Mouse (Mus musculus): ENCODE data around the gene Tfcp2. TPM values are rescaled to one million over a fixed set of nuclear protein-coding genes. Genes with fewer than 3 reads are reported as not detected.
"Not testable (repeated sequence)": the region's sequence is repeated elsewhere in the genome, so short reads cannot be mapped to it uniquely, and the experiment has no call there.

Gene Tfcp2
- polyA plus RNA-seq, 1 experiment from 2014 or later = 15.4 TPM

DNA sequence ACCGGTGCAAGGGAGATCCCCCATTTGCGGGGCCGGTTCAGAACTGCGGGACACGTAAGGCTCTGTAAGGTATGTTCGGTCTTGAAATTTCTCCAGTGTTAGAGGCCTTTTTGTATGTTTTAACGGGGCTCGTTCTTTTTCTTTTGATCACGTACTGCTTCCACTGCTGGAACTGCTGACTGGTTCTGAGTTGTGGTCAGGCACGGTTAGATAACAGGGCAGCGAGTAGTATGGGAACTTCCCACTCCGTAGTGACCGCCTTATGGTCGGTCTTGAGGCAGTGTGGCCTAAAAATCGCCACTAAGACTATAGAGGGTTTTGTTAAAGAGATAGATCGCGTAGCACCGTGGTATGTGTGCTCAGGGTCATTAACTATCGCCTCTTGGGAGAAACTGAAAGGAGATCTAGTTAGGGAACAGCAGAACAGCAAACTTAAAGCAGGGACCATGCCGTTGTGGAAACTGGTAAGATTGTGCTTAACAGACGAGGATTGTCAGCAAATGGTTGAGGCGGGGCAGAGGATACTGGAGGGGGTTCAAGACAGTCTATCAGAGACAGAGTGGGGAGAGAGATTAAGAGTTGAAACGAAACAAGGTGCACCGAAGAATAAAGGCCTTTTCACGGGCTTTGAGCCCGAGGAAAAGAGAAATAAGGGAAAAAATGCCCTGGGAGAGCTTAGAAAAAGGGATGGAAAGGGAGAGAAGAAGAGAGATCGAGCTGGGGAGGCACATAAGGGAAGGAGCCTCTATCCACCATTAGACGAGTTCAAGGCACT is 8.7 kb downstream of the Tfcp2 start:
- H3K9me3 ChIP-seq (replicated peaks; ENCODE audit: control insufficient read depth, low read length); H3K36me3 ChIP-seq (ENCODE audit: control insufficient read depth, insufficient read depth, low read length); H3K4me3 ChIP-seq (ENCODE audit: low read depth, low read length); H3K4me2 ChIP-seq; H3K27ac ChIP-seq (ENCODE audit: low read depth, low read length); ATAC-seq (replicated peaks; ENCODE audit: insufficient number of reproducible peaks, low FRiP score, low TSS enrichment); H3K27me3 ChIP-seq (ENCODE audit: control insufficient read depth, insufficient read depth, low read length); H3K9ac ChIP-seq (ENCODE audit: low read depth, low read length); H3K4me1 ChIP-seq (ENCODE audit: control insufficient read depth, insufficient read depth, low read length): not testable (repeated sequence)
- 94% methylated on average over 24 of the region's 28 CpGs for WGBS (ENCODE audit: insufficient replicate concordance)

DNA sequence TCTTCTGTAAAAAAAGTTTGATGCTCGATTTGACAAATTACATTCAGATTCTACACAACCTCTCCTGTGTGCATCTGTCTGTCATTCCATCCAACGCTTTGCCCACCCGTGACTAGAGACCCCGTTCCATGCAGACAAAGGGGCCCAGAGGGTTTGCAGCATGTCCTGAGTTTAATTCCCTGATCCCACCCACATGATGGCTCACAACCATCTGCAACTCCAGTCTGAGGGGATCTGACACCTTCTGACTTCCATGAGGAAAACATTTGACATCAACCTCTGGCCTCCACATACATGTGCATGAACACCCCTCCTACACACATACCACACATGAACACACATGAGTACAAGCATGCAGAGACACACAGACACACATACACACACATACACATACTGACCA is 10.4 kb downstream of the Tfcp2 start:
- Histone ChIP-seq H3K27me3 (ENCODE audit: control insufficient read depth, insufficient read depth, low read length) (no peaks in the 10 kb centered on the region), H3K4me1 (ENCODE audit: control insufficient read depth, insufficient read depth, low read length) (no peaks in the 10 kb centered on the region), H3K27ac (ENCODE audit: low read depth, low read length) (no peak overlapping the region), H3K9ac (ENCODE audit: low read depth, low read length) (no peak overlapping the region), H3K36me3 (ENCODE audit: control insufficient read depth, insufficient read depth, low read length) (no peaks in the 10 kb centered on the region), H3K4me3 (ENCODE audit: low read depth, low read length) (no peak overlapping the region), H3K9me3 (replicated peaks; ENCODE audit: control insufficient read depth, low read length) (0 out of 2 replicates have a peak, but pooled peaks cover 2% of the 10 kb centered on the region), H3K4me2 (no peak overlapping the region)
- 89% methylated on average over 4 of the region's 4 CpGs for WGBS (ENCODE audit: insufficient replicate concordance)
- ATAC-seq (replicated peaks; ENCODE audit: insufficient number of reproducible peaks, low FRiP score, low TSS enrichment) = no peak

DNA sequence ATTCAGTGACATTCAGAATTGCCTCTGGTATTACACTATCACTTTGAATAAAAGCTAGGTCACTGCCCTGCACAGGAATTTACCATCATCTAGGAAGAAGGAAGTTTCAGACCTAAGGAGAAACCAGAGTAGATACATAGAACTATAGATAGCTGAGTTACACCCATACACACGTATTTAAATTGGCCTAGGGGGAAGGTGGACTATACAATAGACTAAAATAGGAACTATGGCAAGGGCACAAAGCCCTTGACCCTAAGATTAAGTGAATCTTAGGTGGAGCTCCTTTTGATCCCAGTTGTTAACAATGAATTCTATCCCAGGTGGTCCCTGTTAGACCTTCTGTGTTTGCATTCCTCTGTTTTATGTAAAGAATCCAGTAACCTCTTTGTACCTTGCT is 10.8 kb downstream of the Tfcp2 start:
- H3K4me2 ChIP-seq; H3K27ac ChIP-seq (ENCODE audit: low read depth, low read length); H3K27me3 ChIP-seq (ENCODE audit: control insufficient read depth, insufficient read depth, low read length); ATAC-seq (replicated peaks; ENCODE audit: insufficient number of reproducible peaks, low FRiP score, low TSS enrichment); H3K4me3 ChIP-seq (ENCODE audit: low read depth, low read length); H3K36me3 ChIP-seq (ENCODE audit: control insufficient read depth, insufficient read depth, low read length); H3K9ac ChIP-seq (ENCODE audit: low read depth, low read length); H3K9me3 ChIP-seq (replicated peaks; ENCODE audit: control insufficient read depth, low read length); H3K4me1 ChIP-seq (ENCODE audit: control insufficient read depth, insufficient read depth, low read length): not testable (repeated sequence)
- WGBS (ENCODE audit: insufficient replicate concordance) = 50% methylated on average over 1 of the region's 1 CpGs

DNA sequence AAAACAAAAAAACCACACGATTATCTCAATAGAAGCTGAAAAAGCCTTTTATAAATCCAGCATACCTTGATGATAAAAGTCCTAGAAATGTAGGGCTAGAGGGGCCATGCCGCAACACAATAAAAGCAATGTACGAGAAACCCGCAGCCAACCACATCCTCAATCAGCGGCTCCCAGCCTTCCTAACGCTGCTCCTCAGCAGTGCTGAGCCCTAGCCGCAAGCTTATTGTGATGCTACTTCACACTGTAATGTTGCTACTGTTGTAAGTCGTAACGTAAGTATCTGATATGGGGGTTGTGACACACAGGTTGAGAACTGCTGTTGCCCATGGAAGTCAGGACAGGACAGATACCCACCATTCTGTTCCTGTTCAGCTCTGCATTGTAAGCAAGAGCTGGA is 12.4 kb downstream of the Tfcp2 start:
- Histone ChIP-seq H3K27me3 (ENCODE audit: control insufficient read depth, insufficient read depth, low read length) (no peaks in the 10 kb centered on the region), H3K36me3 (ENCODE audit: control insufficient read depth, insufficient read depth, low read length) (no peaks in the 10 kb centered on the region), H3K4me2 (no peak overlapping the region), H3K9me3 (replicated peaks; ENCODE audit: control insufficient read depth, low read length) (no peaks in the 10 kb centered on the region), H3K4me1 (ENCODE audit: control insufficient read depth, insufficient read depth, low read length) (no peaks in the 10 kb centered on the region), H3K4me3 (ENCODE audit: low read depth, low read length) (no peak overlapping the region), H3K9ac (ENCODE audit: low read depth, low read length) (no peak overlapping the region), H3K27ac (ENCODE audit: low read depth, low read length) (no peak overlapping the region)
- ATAC-seq (replicated peaks; ENCODE audit: insufficient number of reproducible peaks, low FRiP score, low TSS enrichment) = no peak
- WGBS (ENCODE audit: insufficient replicate concordance) = 89% methylated on average over 9 of the region's 9 CpGs

DNA sequence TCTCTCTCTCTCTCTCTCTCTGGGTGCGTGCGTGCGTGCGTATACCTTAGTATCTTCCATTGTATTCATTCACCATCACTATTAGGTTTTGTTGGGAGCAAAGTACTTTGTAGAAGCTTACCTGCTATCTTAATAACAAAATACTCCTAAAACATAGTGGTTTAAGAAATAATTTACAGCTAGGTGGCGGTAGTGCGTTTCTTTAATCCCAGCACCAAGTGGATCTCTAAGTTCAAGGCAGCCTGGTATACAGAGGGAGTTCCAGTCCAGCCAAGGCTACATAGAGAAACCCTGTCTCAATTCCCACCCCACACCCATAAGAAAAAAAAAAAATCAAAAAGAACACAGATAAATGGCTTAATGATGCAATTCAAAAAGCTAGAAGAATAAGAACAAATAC is 13.9 kb downstream of the Tfcp2 start:
- no peak overlapping the region for H3K4me3 ChIP-seq (ENCODE audit: low read depth, low read length)
- H3K36me3 ChIP-seq (ENCODE audit: control insufficient read depth, insufficient read depth, low read length) = no peaks in the 10 kb centered on the region
- no peaks in the 10 kb centered on the region for H3K9me3 ChIP-seq (replicated peaks; ENCODE audit: control insufficient read depth, low read length)
- no peak for ATAC-seq (replicated peaks; ENCODE audit: insufficient number of reproducible peaks, low FRiP score, low TSS enrichment)
- no peak overlapping the region for H3K4me2 ChIP-seq
- no peaks in the 10 kb centered on the region for H3K4me1 ChIP-seq (ENCODE audit: control insufficient read depth, insufficient read depth, low read length)
- no peak overlapping the region for H3K27ac ChIP-seq (ENCODE audit: low read depth, low read length)
- no peak overlapping the region for H3K9ac ChIP-seq (ENCODE audit: low read depth, low read length)
- WGBS (ENCODE audit: insufficient replicate concordance) = 73% methylated on average over 6 of the region's 6 CpGs
- H3K27me3 ChIP-seq (ENCODE audit: control insufficient read depth, insufficient read depth, low read length) = no peaks in the 10 kb centered on the region

DNA sequence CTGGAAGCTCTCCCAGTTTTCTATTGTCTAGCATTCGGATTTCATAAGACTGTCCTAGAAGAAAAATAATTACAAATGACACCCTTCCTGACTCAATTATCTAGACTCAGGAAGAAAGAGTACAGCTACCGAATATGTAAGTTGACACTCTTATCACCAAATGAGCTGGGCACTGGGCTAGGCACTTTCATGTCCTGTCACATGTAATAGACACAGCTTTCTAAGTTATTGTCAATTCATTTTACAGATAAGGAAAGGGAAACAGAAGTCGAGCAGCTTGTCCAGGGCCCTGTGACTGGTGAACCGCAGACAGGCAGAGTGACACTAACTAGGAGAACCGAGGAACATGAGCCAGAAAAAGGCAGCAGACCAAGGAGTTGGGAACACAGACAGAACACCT is 23.9 kb downstream of the Tfcp2 start:
- Histone ChIP-seq H3K4me1 (ENCODE audit: control insufficient read depth, insufficient read depth, low read length) (no peaks in the 10 kb centered on the region), H3K27me3 (ENCODE audit: control insufficient read depth, insufficient read depth, low read length) (no peaks in the 10 kb centered on the region), H3K9ac (ENCODE audit: low read depth, low read length) (no peak overlapping the region), H3K27ac (ENCODE audit: low read depth, low read length) (no peak overlapping the region), H3K9me3 (replicated peaks; ENCODE audit: control insufficient read depth, low read length) (no peaks in the 10 kb centered on the region), H3K36me3 (ENCODE audit: control insufficient read depth, insufficient read depth, low read length) (no peaks in the 10 kb centered on the region; the same call in 1 of the 2 replicates), H3K4me2 (no peak overlapping the region), H3K4me3 (ENCODE audit: low read depth, low read length) (no peak overlapping the region)
- ATAC-seq (replicated peaks; ENCODE audit: insufficient number of reproducible peaks, low FRiP score, low TSS enrichment) = no peak
- WGBS (ENCODE audit: insufficient replicate concordance) = 48% methylated on average over 5 of the region's 5 CpGs

DNA sequence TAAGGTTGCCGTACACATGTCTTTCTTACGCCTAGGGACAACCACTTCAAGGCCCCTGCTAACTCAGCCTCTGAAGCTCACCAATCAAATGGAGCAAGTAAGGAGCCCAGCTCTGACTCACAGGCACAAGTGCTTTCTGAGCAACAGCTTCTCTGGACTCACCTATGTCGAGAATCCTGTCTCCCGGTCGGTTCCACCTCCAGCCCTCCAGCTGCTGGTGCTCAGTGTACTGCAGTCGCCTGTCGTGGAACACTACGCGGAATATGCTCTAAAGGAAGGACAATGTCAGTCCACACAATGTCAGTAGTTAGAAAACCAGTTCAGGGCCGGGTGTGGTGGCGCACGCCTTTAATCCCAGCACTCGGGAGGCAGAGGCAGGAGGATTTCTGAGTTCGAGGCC is 26.4 kb downstream of the Tfcp2 start:
- Histone ChIP-seq H3K4me2 (no peak overlapping the region), H3K4me3 (ENCODE audit: low read depth, low read length) (no peak overlapping the region), H3K36me3 (ENCODE audit: control insufficient read depth, insufficient read depth, low read length) (peaks cover under 1% of the 10 kb centered on the region; the same call in 1 of the 2 replicates), H3K27ac (ENCODE audit: low read depth, low read length) (no peak overlapping the region), H3K27me3 (ENCODE audit: control insufficient read depth, insufficient read depth, low read length) (no peaks in the 10 kb centered on the region), H3K4me1 (ENCODE audit: control insufficient read depth, insufficient read depth, low read length) (no peaks in the 10 kb centered on the region), H3K9me3 (replicated peaks; ENCODE audit: control insufficient read depth, low read length) (no peaks in the 10 kb centered on the region), H3K9ac (ENCODE audit: low read depth, low read length) (no peak overlapping the region)
- no peak for ATAC-seq (replicated peaks; ENCODE audit: insufficient number of reproducible peaks, low FRiP score, low TSS enrichment)
- WGBS (ENCODE audit: insufficient replicate concordance) = 94% methylated on average over 14 of the region's 14 CpGs

DNA sequence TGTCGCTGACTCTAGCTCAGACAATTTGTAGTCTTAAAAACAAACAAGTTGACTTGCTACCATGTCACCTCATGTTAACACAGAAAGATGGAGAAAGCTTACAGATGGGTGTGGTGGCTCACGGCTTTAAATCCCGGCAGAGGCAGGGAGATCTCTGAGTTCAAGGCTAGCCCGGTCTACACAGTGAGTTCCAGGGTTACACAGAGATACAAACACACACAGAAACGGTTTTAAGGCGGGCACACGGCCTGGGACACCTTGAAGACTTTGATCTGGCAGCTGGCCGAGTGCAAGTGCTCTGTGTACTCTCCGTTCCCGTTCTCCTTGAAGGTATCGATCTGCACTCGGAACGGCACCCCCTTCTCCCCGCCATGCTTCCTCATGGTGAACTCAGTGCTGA is 31.5 kb downstream of the Tfcp2 start:
- Histone ChIP-seq H3K27ac (ENCODE audit: low read depth, low read length) (no peak overlapping the region), H3K9ac (ENCODE audit: low read depth, low read length) (no peak overlapping the region), H3K9me3 (replicated peaks; ENCODE audit: control insufficient read depth, low read length) (no peaks in the 10 kb centered on the region), H3K4me2 (no peak overlapping the region), H3K4me1 (ENCODE audit: control insufficient read depth, insufficient read depth, low read length) (no peaks in the 10 kb centered on the region), H3K36me3 (ENCODE audit: control insufficient read depth, insufficient read depth, low read length) (peaks cover 4% of the 10 kb centered on the region), H3K4me3 (ENCODE audit: low read depth, low read length) (no peak overlapping the region), H3K27me3 (ENCODE audit: control insufficient read depth, insufficient read depth, low read length) (no peaks in the 10 kb centered on the region)
- WGBS (ENCODE audit: insufficient replicate concordance) = 91% methylated on average over 14 of the region's 14 CpGs
- no peak for ATAC-seq (replicated peaks; ENCODE audit: insufficient number of reproducible peaks, low FRiP score, low TSS enrichment)

DNA sequence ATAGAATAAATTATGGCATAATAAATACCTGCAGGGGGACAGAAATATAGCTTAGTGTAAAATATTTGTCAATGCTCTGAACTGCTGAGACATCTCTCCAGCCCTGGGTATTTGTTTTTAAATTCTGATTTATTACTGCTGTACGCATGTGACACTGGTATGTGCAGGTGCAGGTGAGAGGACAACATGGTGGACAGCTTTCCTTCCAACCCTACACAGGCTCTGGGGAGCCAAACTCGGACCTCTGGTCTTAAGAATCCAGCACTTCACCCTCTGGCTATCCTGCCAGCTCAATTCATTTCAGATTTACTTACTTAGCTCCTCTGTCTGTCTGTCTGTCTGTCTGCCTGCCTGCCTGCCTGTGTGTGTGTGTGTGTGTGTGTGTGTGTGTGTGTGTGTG is 36.7 kb downstream of the Tfcp2 start:
- no peak overlapping the region for H3K4me3 ChIP-seq (ENCODE audit: low read depth, low read length)
- ATAC-seq (replicated peaks; ENCODE audit: insufficient number of reproducible peaks, low FRiP score, low TSS enrichment) = no peak
- no peak overlapping the region for H3K4me2 ChIP-seq
- H3K27ac ChIP-seq (ENCODE audit: low read depth, low read length) = no peak overlapping the region
- no peaks in the 10 kb centered on the region for H3K9me3 ChIP-seq (replicated peaks; ENCODE audit: control insufficient read depth, low read length)
- no peaks in the 10 kb centered on the region for H3K27me3 ChIP-seq (ENCODE audit: control insufficient read depth, insufficient read depth, low read length)
- WGBS (ENCODE audit: insufficient replicate concordance) = 73% methylated on average over 2 of the region's 2 CpGs
- no peaks in the 10 kb centered on the region for H3K4me1 ChIP-seq (ENCODE audit: control insufficient read depth, insufficient read depth, low read length)
- no peak overlapping the region for H3K9ac ChIP-seq (ENCODE audit: low read depth, low read length)
- H3K36me3 ChIP-seq (ENCODE audit: control insufficient read depth, insufficient read depth, low read length) = peaks cover 19% of the 10 kb centered on the region
